Mouse (Mus musculus): ENCODE data around the gene Trak2. TPM values are rescaled to one million over a fixed set of nuclear protein-coding genes. Genes with fewer than 3 reads are reported as not detected.

Gene Trak2
- 11.0 and 12.0 TPM in 2 replicates for polyA plus RNA-seq (2016; fragmentation: Nextera tagmentation; extraction: Ambion mirVana)

GRCm38 (mm10) chr1:58973366-58974221 is at the start of gene Trak2, which contains the start of gene Stradb:
TSS of gene Trak2 (minus strand) at chr1:58973430.
TSS of gene Stradb (plus strand) at chr1:58973522.
- H3K4me1 ChIP-seq (replicated peaks), result peaks cover 47% of the 10 kb centered on the region
- peak within 1 kb of the TSS; percentile 86 for H3K4me3 ChIP-seq
- peaks cover 2% of the 10 kb centered on the region; the same call in 1 of the 2 replicates for H3K36me3 ChIP-seq
- H3K27me3 ChIP-seq (ENCODE audit: insufficient read depth, poor library complexity, severe bottlenecking), result no peaks in the 10 kb centered on the region
- peak; percentile 94 for DNase-seq (ENCODE audit: low spot score)
- no peaks in the 10 kb centered on the region for H3K9me3 ChIP-seq
- H3K27ac ChIP-seq, result peak within 1 kb of the TSS; percentile 94
- WGBS, result under 1% methylated on average over 69 of the region's 69 CpGs

- Histone ChIP-seq H3K27ac (no peak overlapping the region), H3K36me3 (no peaks in the 10 kb centered on the region), H3K4me1 (replicated peaks) (no peaks in the 10 kb centered on the region), H3K9me3 (no peaks in the 10 kb centered on the region), H3K27me3 (ENCODE audit: insufficient read depth, poor library complexity, severe bottlenecking) (no peaks in the 10 kb centered on the region), H3K4me3 (no peak overlapping the region)
- WGBS, result 88% methylated on average over 3 of the region's 3 CpGs
- DNase-seq (ENCODE audit: low spot score), result no peak
Observed at GRCm38 (mm10) chr1:59021556-59021955, 48.3 kb upstream of the Trak2 start.

GRCm38 (mm10) chr1:59009250-59009649 is 36.0 kb upstream of the Trak2 start:
- Histone ChIP-seq H3K27ac (no peak overlapping the region), H3K36me3 (no peaks in the 10 kb centered on the region), H3K9me3 (no peaks in the 10 kb centered on the region), H3K27me3 (ENCODE audit: insufficient read depth, poor library complexity, severe bottlenecking) (no peaks in the 10 kb centered on the region), H3K4me1 (replicated peaks) (no peaks in the 10 kb centered on the region), H3K4me3 (no peak overlapping the region)
- no peak for DNase-seq (ENCODE audit: low spot score)
- 51% methylated on average over 4 of the region's 4 CpGs for WGBS

- Histone ChIP-seq H3K9me3 (no peaks in the 10 kb centered on the region), H3K27me3 (ENCODE audit: insufficient read depth, poor library complexity, severe bottlenecking) (no peaks in the 10 kb centered on the region), H3K4me3 (no peak overlapping the region), H3K36me3 (peaks cover 24% of the 10 kb centered on the region), H3K27ac (no peak overlapping the region), H3K4me1 (replicated peaks) (no peaks in the 10 kb centered on the region)
- DNase-seq (ENCODE audit: low spot score), result no peak
- 91% methylated on average over 5 of the region's 5 CpGs for WGBS
Observed at GRCm38 (mm10) chr1:58995313-58995712, 22.1 kb upstream of the Trak2 start.

- Histone ChIP-seq H3K4me1 (replicated peaks) (no peaks in the 10 kb centered on the region), H3K27ac (no peak overlapping the region), H3K9me3 (no peaks in the 10 kb centered on the region), H3K27me3 (ENCODE audit: insufficient read depth, poor library complexity, severe bottlenecking) (no peaks in the 10 kb centered on the region), H3K4me3 (no peak overlapping the region), H3K36me3 (peaks cover 29% of the 10 kb centered on the region)
- 50% methylated on average over 1 of the region's 1 CpGs for WGBS
- no peak for DNase-seq (ENCODE audit: low spot score)
Observed at GRCm38 (mm10) chr1:58993723-58994122, 20.5 kb upstream of the Trak2 start.

- Histone ChIP-seq H3K4me1 (replicated peaks) (no peaks in the 10 kb centered on the region), H3K4me3 (no peak overlapping the region), H3K27me3 (ENCODE audit: insufficient read depth, poor library complexity, severe bottlenecking) (no peaks in the 10 kb centered on the region), H3K36me3 (peaks cover 30% of the 10 kb centered on the region), H3K9me3 (no peaks in the 10 kb centered on the region), H3K27ac (no peak overlapping the region)
- WGBS, result 89% methylated on average over 7 of the region's 7 CpGs
- DNase-seq (ENCODE audit: low spot score), result no peak
Observed at GRCm38 (mm10) chr1:58993144-58993543, 19.9 kb upstream of the Trak2 start.

GRCm38 (mm10) chr1:58984586-58984985 is 11.4 kb upstream of the Trak2 start:
- no peak for DNase-seq (ENCODE audit: low spot score)
- Histone ChIP-seq H3K4me1 (replicated peaks) (no peaks in the 10 kb centered on the region), H3K27ac (no peak overlapping the region), H3K9me3 (no peaks in the 10 kb centered on the region), H3K4me3 (no peak overlapping the region), H3K36me3 (peaks cover 37% of the 10 kb centered on the region), H3K27me3 (ENCODE audit: insufficient read depth, poor library complexity, severe bottlenecking) (no peaks in the 10 kb centered on the region)
- 90% methylated on average over 5 of the region's 5 CpGs for WGBS

GRCm38 (mm10) chr1:58982276-58982675 is 9.0 kb upstream of the Trak2 start:
- Histone ChIP-seq H3K36me3 (peaks cover 37% of the 10 kb centered on the region), H3K9me3 (no peaks in the 10 kb centered on the region), H3K4me1 (replicated peaks) (no peaks in the 10 kb centered on the region), H3K27ac (no peak overlapping the region), H3K27me3 (ENCODE audit: insufficient read depth, poor library complexity, severe bottlenecking) (no peaks in the 10 kb centered on the region), H3K4me3 (no peak overlapping the region)
- 84% methylated on average over 3 of the region's 3 CpGs for WGBS
- DNase-seq (ENCODE audit: low spot score), result no peak

- Histone ChIP-seq H3K27me3 (ENCODE audit: insufficient read depth, poor library complexity, severe bottlenecking) (no peaks in the 10 kb centered on the region), H3K36me3 (no peaks in the 10 kb centered on the region), H3K4me3 (peak overlapping the region; percentile 86), H3K4me1 (replicated peaks) (peaks cover 54% of the 10 kb centered on the region), H3K9me3 (no peaks in the 10 kb centered on the region), H3K27ac (peak overlapping the region; percentile 94)
- WGBS, result under 1% methylated on average over 28 of the region's 28 CpGs
- DNase-seq (ENCODE audit: low spot score), result no peak
Observed at GRCm38 (mm10) chr1:58972851-58973365, 322 bp downstream of the Trak2 start.

GRCm38 (mm10) chr1:58971097-58971496 is 2.1 kb downstream of the Trak2 start:
- Histone ChIP-seq H3K9me3 (no peaks in the 10 kb centered on the region), H3K4me3 (peak overlapping the region; percentile 86; the same call in 1 of the 2 replicates), H3K4me1 (replicated peaks) (peaks cover 57% of the 10 kb centered on the region), H3K27ac (no peak overlapping the region), H3K27me3 (ENCODE audit: insufficient read depth, poor library complexity, severe bottlenecking) (no peaks in the 10 kb centered on the region), H3K36me3 (no peaks in the 10 kb centered on the region)
- WGBS, result 90% methylated on average over 6 of the region's 6 CpGs
- DNase-seq (ENCODE audit: low spot score), result no peak

- Histone ChIP-seq H3K4me3 (no peak overlapping the region), H3K36me3 (no peaks in the 10 kb centered on the region), H3K27ac (0 out of 2 replicates have a peak overlapping the region, but pooled peaks have one; percentile 5), H3K27me3 (ENCODE audit: insufficient read depth, poor library complexity, severe bottlenecking) (no peaks in the 10 kb centered on the region), H3K9me3 (no peaks in the 10 kb centered on the region), H3K4me1 (replicated peaks) (peaks cover 57% of the 10 kb centered on the region)
- DNase-seq (ENCODE audit: low spot score), result no peak
- WGBS, result 80% methylated on average over 5 of the region's 5 CpGs
Observed at GRCm38 (mm10) chr1:58970054-58970453, 3.2 kb downstream of the Trak2 start.

GRCm38 (mm10) chr1:58967534-58967933 is 5.7 kb downstream of the Trak2 start:
- 41% methylated on average over 4 of the region's 4 CpGs for WGBS
- Histone ChIP-seq H3K4me1 (replicated peaks) (peaks cover 53% of the 10 kb centered on the region), H3K9me3 (no peaks in the 10 kb centered on the region), H3K4me3 (no peak overlapping the region), H3K27ac (no peak overlapping the region), H3K36me3 (no peaks in the 10 kb centered on the region), H3K27me3 (ENCODE audit: insufficient read depth, poor library complexity, severe bottlenecking) (no peaks in the 10 kb centered on the region)
- no peak for DNase-seq (ENCODE audit: low spot score)

GRCm38 (mm10) chr1:58962865-58963264 is 10.4 kb downstream of the Trak2 start:
- no peak overlapping the region for H3K4me3 ChIP-seq
- peaks cover 34% of the 10 kb centered on the region for H3K4me1 ChIP-seq (replicated peaks)
- H3K27me3 ChIP-seq (ENCODE audit: insufficient read depth, poor library complexity, severe bottlenecking), result no peaks in the 10 kb centered on the region
- no peaks in the 10 kb centered on the region for H3K36me3 ChIP-seq
- no peak for DNase-seq (ENCODE audit: low spot score)
- H3K9me3 ChIP-seq, result no peaks in the 10 kb centered on the region
- H3K27ac ChIP-seq, result no peak overlapping the region
